Comparison of ENCODE assay signal across 12 mouse cellular contexts in genomic region chr10:87101265-87101950, GRCm38 (mm10). TPM values are rescaled to one million over a fixed set of nuclear protein-coding genes. Genes with fewer than 3 reads are reported as not detected.
A peak's percentile ranks its signal among the peaks of the same experiment; 100 is the strongest.
DNase-seq lines count a peak whose midpoint lies in the region; ATAC-seq lines count a peak whose summit lies in the region.
"Had no signal": no experiment of that assay in that cellular context is flagged by ENCODE, and none has a peak within 500 bp of the region (broad histone marks: within the 10 kb centered on the region; RNA-seq: fewer than 3 reads in every experiment).

No protein-coding gene starts in this region.

- ATAC-seq in hindbrain, embryonic 11.5 days (ENCODE audit: low FRiP score): peak; percentile 85
- ATAC-seq in hindbrain, embryonic 16.5 days: no peak
- peak; percentile 53 for ATAC-seq in embryonic facial prominence, embryonic 12.5 days (ENCODE audit: insufficient number of reproducible peaks, insufficient read depth, low FRiP score, low TSS enrichment)
- peak; percentile 91 for ATAC-seq in neural tube, embryonic 11.5 days (ENCODE audit: insufficient read depth, low FRiP score, low TSS enrichment)

- no peak overlapping the region for H3K4me2 ChIP-seq in hindbrain, embryonic 11.5 days (replicated peaks; ENCODE audit: low read depth, low read length)
- H3K4me2 ChIP-seq in hindbrain, embryonic 16.5 days (ENCODE audit: low read length): no peak overlapping the region
- no peak overlapping the region for H3K4me2 ChIP-seq in embryonic facial prominence, embryonic 12.5 days (replicated peaks)
- H3K4me2 ChIP-seq in neural tube, embryonic 11.5 days (ENCODE audit: low read depth): no peak overlapping the region
- H3K4me2 ChIP-seq: hindbrain, embryonic 15.5 days; liver, embryonic 11.5 days had no signal

- H3K27ac ChIP-seq in hindbrain, embryonic 11.5 days (ENCODE audit: low read depth, low read length): peak overlapping the region; percentile 30; the same call in 1 of the 2 replicates
- no peak overlapping the region for H3K27ac ChIP-seq in hindbrain, embryonic 16.5 days (ENCODE audit: low read depth, low read length)
- H3K27ac ChIP-seq in embryonic facial prominence, embryonic 12.5 days: no peak overlapping the region
- no peak overlapping the region for H3K27ac ChIP-seq in neural tube, embryonic 11.5 days (ENCODE audit: low read depth, low read length)
- H3K27ac ChIP-seq: hindbrain, embryonic 15.5 days had no signal

- H3K27me3 ChIP-seq in hindbrain, embryonic 11.5 days (ENCODE audit: control insufficient read depth, insufficient read depth, low read length): peaks cover 3% of the 10 kb centered on the region; the same call in 1 of the 2 replicates
- no peaks in the 10 kb centered on the region for H3K27me3 ChIP-seq in hindbrain, embryonic 16.5 days (replicated peaks; ENCODE audit: control insufficient read depth, insufficient read depth, low read length)
- no peaks in the 10 kb centered on the region for H3K27me3 ChIP-seq in embryonic facial prominence, embryonic 12.5 days
- H3K27me3 ChIP-seq in neural tube, embryonic 11.5 days (ENCODE audit: control insufficient read depth, insufficient read depth, low read length): no peaks in the 10 kb centered on the region

- H3K4me1 ChIP-seq in hindbrain, embryonic 11.5 days (replicated peaks; ENCODE audit: control insufficient read depth, insufficient read depth, low read length): no peaks in the 10 kb centered on the region; the same call in 1 of the 2 replicates
- H3K4me1 ChIP-seq in hindbrain, embryonic 16.5 days (ENCODE audit: control insufficient read depth, insufficient read depth, low read depth, low read length): no peaks in the 10 kb centered on the region; the same call in 1 of the 2 replicates
- peaks cover 23% of the 10 kb centered on the region for H3K4me1 ChIP-seq in embryonic facial prominence, embryonic 12.5 days
- H3K4me1 ChIP-seq in neural tube, embryonic 11.5 days (ENCODE audit: control insufficient read depth, insufficient read depth, low read length): peaks cover 7% of the 10 kb centered on the region

- H3K9ac ChIP-seq in hindbrain, embryonic 11.5 days (ENCODE audit: low read depth, low read length): no peak overlapping the region
- H3K9ac ChIP-seq in hindbrain, embryonic 16.5 days (ENCODE audit: low read depth, low read length): no peak overlapping the region
- H3K9ac ChIP-seq in embryonic facial prominence, embryonic 12.5 days: no peak overlapping the region
- H3K9ac ChIP-seq in neural tube, embryonic 11.5 days (ENCODE audit: low read length): no peak overlapping the region
- H3K9ac ChIP-seq: hindbrain, embryonic 15.5 days had no signal

- H3K36me3 ChIP-seq in hindbrain, embryonic 11.5 days (ENCODE audit: control insufficient read depth, insufficient read depth, low read length): no peaks in the 10 kb centered on the region
- H3K36me3 ChIP-seq in hindbrain, embryonic 16.5 days (ENCODE audit: control insufficient read depth, insufficient read depth, low read length): no peaks in the 10 kb centered on the region
- no peaks in the 10 kb centered on the region for H3K36me3 ChIP-seq in embryonic facial prominence, embryonic 12.5 days
- H3K36me3 ChIP-seq in neural tube, embryonic 11.5 days (ENCODE audit: control insufficient read depth, insufficient read depth, low read length): no peaks in the 10 kb centered on the region
- H3K36me3 ChIP-seq: hindbrain, embryonic 15.5 days had no signal

- WGBS in hindbrain, embryonic 11.5 days: 14% methylated on average over 9 of the region's 9 CpGs
- 19% methylated on average over 9 of the region's 9 CpGs for WGBS in hindbrain, embryonic 16.5 days
- 10% methylated on average over 9 of the region's 9 CpGs for WGBS in embryonic facial prominence, embryonic 12.5 days
- WGBS in neural tube, embryonic 11.5 days: 12% methylated on average over 9 of the region's 9 CpGs

- H3K4me3 ChIP-seq in hindbrain, embryonic 11.5 days (ENCODE audit: low read depth, low read length): no peak overlapping the region
- no peak overlapping the region for H3K4me3 ChIP-seq in hindbrain, embryonic 16.5 days (ENCODE audit: low read length)
- no peak overlapping the region for H3K4me3 ChIP-seq in embryonic facial prominence, embryonic 12.5 days
- H3K4me3 ChIP-seq in neural tube, embryonic 11.5 days (ENCODE audit: low read depth, low read length): no peak overlapping the region
- H3K4me3 ChIP-seq: hindbrain, embryonic 15.5 days had no signal

- DNase-seq in hindbrain, embryonic 11.5 days (ENCODE audit: low spot score): peak; percentile 53
- peak; percentile 71 for DNase-seq in hindlimb bud, embryonic 11.5 days (ENCODE audit: extremely low spot score, low read depth, low spot score)
- peak; percentile 72 for DNase-seq in neural tube, embryonic 11.5 days (ENCODE audit: low spot score)
- DNase-seq in urinary bladder, postnatal 10 days (ENCODE audit: low spot score): no peak
- DNase-seq in urinary bladder, postnatal 25 days (ENCODE audit: low spot score): no peak
- DNase-seq in ovary, postnatal 10 days (ENCODE audit: low spot score): no peak
- DNase-seq: heart, adult 18-20 months; lung, postnatal 4 days had no signal

- no peaks in the 10 kb centered on the region for H3K9me3 ChIP-seq in hindbrain, embryonic 11.5 days (ENCODE audit: control insufficient read depth, low read length)
- H3K9me3 ChIP-seq in hindbrain, embryonic 16.5 days (ENCODE audit: control insufficient read depth, low read length): no peaks in the 10 kb centered on the region
- no peaks in the 10 kb centered on the region for H3K9me3 ChIP-seq in embryonic facial prominence, embryonic 12.5 days
- no peaks in the 10 kb centered on the region for H3K9me3 ChIP-seq in neural tube, embryonic 11.5 days (ENCODE audit: control insufficient read depth, low read length)
- H3K9me3 ChIP-seq: hindbrain, embryonic 15.5 days had no signal

RNA-seq across cellular contexts. Expression of gene 1700113H08Rik, which starts 43.6 kb away (rescaled TPM):
- 0.14 and 0.42 TPM in 2 replicates for polyA plus RNA-seq in hindbrain, embryonic 11.5 days (2014; fragmentation: Nextera tagmentation; extraction: Ambion mirVana)
- 0.48 TPM in 1 of 2 replicates, not detected in the other for polyA plus RNA-seq in hindbrain, embryonic 16.5 days (2015; fragmentation: Nextera tagmentation; extraction: Ambion mirVana)
- polyA plus RNA-seq in embryonic facial prominence, embryonic 12.5 days (2016; fragmentation: Nextera tagmentation; extraction: Ambion mirVana): not detected in 2 replicates
- 0.34 and 0.45 TPM in 2 replicates for polyA plus RNA-seq in neural tube, embryonic 11.5 days (2014; fragmentation: Nextera tagmentation; extraction: Ambion mirVana)
- polyA plus RNA-seq: liver, embryonic 11.5 days had no signal

Comparison
In these comparisons a context has a peak if more than half of its experiments do, and no peak if none do; other contexts are left out.
1. DNase-seq: peak in hindbrain, embryonic 11.5 days (single experiment), hindlimb bud, embryonic 11.5 days (single experiment) and neural tube, embryonic 11.5 days (single experiment); none in urinary bladder, postnatal 10 days (single experiment), urinary bladder, postnatal 25 days (single experiment) and ovary, postnatal 10 days (single experiment).